Mouse (Mus musculus): ENCODE measurements around the gene Ocm.

GRCm38 (mm10) chr5:144032491-144032890 is 6.0 kb upstream of the Ocm start:
- TF ChIP-seq EP300 (IDR thresholded peaks at IDR 0.05; ENCODE audit: low read depth): no peak
- TF ChIP-seq CTCF (IDR thresholded peaks at IDR 0.05; ENCODE audit: low read depth): no peak
